Mouse (Mus musculus): ENCODE data around the gene Exoc6.

DNA sequence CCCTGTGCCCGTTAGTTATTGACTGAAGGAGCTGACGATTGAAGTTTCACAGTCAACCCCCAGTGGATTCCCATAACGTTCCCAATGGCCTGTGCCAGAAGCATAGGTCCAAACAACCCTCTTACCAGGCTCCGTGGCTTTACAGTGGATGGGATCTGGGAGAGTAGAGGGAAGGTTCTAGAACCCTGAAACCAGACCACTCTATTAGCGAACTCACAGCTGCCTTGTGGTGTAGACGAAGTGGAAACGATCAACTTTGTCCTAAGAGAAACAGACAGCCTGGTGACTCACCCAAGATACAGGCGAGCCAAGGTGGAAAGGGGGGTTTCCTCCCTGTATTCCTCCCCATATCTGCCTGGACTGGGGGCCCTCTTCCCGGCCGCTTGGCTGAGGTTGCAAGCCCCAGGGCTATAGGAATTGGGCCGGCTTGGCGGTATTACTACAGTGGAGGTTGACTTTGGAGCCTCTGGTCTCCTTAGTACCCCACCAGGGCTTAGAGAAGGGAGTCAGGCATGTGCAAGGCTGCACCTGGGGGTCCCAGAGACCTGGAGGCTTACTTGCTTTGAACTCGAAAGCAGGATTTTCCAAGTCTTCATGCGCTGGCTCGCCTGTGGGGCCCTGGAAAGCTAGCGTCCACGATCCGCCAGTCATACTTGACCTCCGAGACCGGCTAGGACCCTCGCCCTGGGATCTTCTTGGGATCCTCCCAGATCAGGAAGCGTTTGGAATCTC, 146.6 kb downstream of the Exoc6 start:
- TF ChIP-seq GATA1 (IDR thresholded peaks at IDR 0.05; ENCODE audit: borderline replicate concordance, low read length): no peak
- TF ChIP-seq FLI1 (IDR thresholded peaks at IDR 0.05; ENCODE audit: low read length): no peak
